Mouse (Mus musculus) ES-Bruce4 (cell line): Measurements from ENCODE around the gene Poc5. TPM values are rescaled to one million over a fixed set of nuclear protein-coding genes. Genes with fewer than 3 reads are reported as not detected.
A peak's percentile ranks its signal among the peaks of the same experiment; 100 is the strongest.

ENCODE experiments used
- H3K27ac ChIP-seq: 2 replicates; pipeline ENCODE4 v1.5.1; 2012; ENCODE audit warnings: low read length, inconsistent platforms; ENCODE audit not compliant: insufficient read depth
- H3K27me3 ChIP-seq: 2 replicates; pipeline ENCODE4 v1.6.1; 2012; ENCODE audit warnings: mild to moderate bottlenecking, low read length, inconsistent platforms; ENCODE audit not compliant: control insufficient read depth, poor library complexity, insufficient read depth, severe bottlenecking
- H3K36me3 ChIP-seq: 2 replicates; pipeline ENCODE4 v1.6.1; 2012; ENCODE audit warnings: inconsistent platforms, mild to moderate bottlenecking, low read length, moderate library complexity; ENCODE audit not compliant: control insufficient read depth, poor library complexity, insufficient read depth, severe bottlenecking
- H3K4me1 ChIP-seq: one replicate; pipeline ENCODE4 v1.8.1; 2011; ENCODE audit warnings: low read length; ENCODE audit not compliant: control insufficient read depth, insufficient read depth
- H3K4me3 ChIP-seq: 2 replicates; pipeline ENCODE4 v1.5.1; 2011; ENCODE audit warnings: low read depth, mild to moderate bottlenecking, low read length
- H3K9ac ChIP-seq: 2 replicates; pipeline ENCODE4 v1.6.1; 2012; ENCODE audit warnings: low read depth, mild to moderate bottlenecking, inconsistent platforms; ENCODE audit not compliant: poor library complexity, severe bottlenecking
- H3K9me3 ChIP-seq: replicated peaks from 2 replicates; pipeline ENCODE4 v1.6.1; 2012; ENCODE audit warnings: mild to moderate bottlenecking, low read length, inconsistent platforms; ENCODE audit not compliant: control insufficient read depth, poor library complexity, insufficient read depth, severe bottlenecking
- CTCF ChIP-seq: IDR thresholded peaks from one replicate; pipeline ENCODE4 v1.8.1; 2011; ENCODE audit warnings: low read depth, low read length
- EP300 ChIP-seq: IDR thresholded peaks from 2 replicates; pipeline ENCODE4 v1.6.1; 2011; ENCODE audit warnings: low read depth, low read length; ENCODE audit not compliant: insufficient read depth
- POLR2A ChIP-seq: IDR thresholded peaks from one replicate; pipeline ENCODE4 v1.8.1; 2011; ENCODE audit warnings: low read length; ENCODE audit not compliant: insufficient read depth
- polyA plus RNA-seq: library from polyadenylated mRNA; stranded (reverse); fragments of >200 nt; gene quantifications from 2 replicates; pipeline ENCODE4 v1.2.4, GENCODE M21; 2011; ENCODE audit warnings: low read depth; ENCODE audit not compliant: missing spikeins, insufficient read depth, insufficient read length

The Poc5 gene
- polyA plus RNA-seq, 1 experiment = 19.5 TPM

GRCm38 (mm10) chr13:96375519-96375918, 12.6 kb upstream of the Poc5 start:
- Histone ChIP-seq H3K36me3 (no peaks in the 10 kb centered on the region), H3K9me3 (no peaks in the 10 kb centered on the region), H3K27ac (no peak overlapping the region), H3K4me3 (no peak overlapping the region), H3K9ac (no peak overlapping the region), H3K4me1 (no peaks in the 10 kb centered on the region), H3K27me3 (no peaks in the 10 kb centered on the region)
- peak; percentile 19 for TF ChIP-seq CTCF
- no peak for TF ChIP-seq EP300
- no peak for TF ChIP-seq POLR2A

GRCm38 (mm10) chr13:96376871-96377270, 11.2 kb upstream of the Poc5 start:
- no peak overlapping the region for H3K27ac ChIP-seq
- H3K4me1 ChIP-seq = no peaks in the 10 kb centered on the region
- TF ChIP-seq POLR2A = no peak
- no peak for TF ChIP-seq EP300
- TF ChIP-seq CTCF = no peak
- H3K36me3 ChIP-seq = no peaks in the 10 kb centered on the region
- no peaks in the 10 kb centered on the region for H3K27me3 ChIP-seq
- no peaks in the 10 kb centered on the region for H3K9me3 ChIP-seq
- no peak overlapping the region for H3K4me3 ChIP-seq
- no peak overlapping the region for H3K9ac ChIP-seq

- H3K4me1 ChIP-seq = no peaks in the 10 kb centered on the region
- H3K27ac ChIP-seq = no peak overlapping the region
- TF ChIP-seq POLR2A (no peak), EP300 (no peak), CTCF (no peak)
- no peaks in the 10 kb centered on the region for H3K9me3 ChIP-seq
- no peaks in the 10 kb centered on the region for H3K27me3 ChIP-seq
- no peak overlapping the region for H3K9ac ChIP-seq
- no peak overlapping the region for H3K4me3 ChIP-seq
- H3K36me3 ChIP-seq = no peaks in the 10 kb centered on the region
These were observed 10.2 kb upstream of the Poc5 start for GRCm38 (mm10) chr13:96377883-96378282.

- no peaks in the 10 kb centered on the region for H3K27me3 ChIP-seq
- H3K9ac ChIP-seq = peak overlapping the region; percentile 80
- H3K27ac ChIP-seq = no peak overlapping the region
- H3K4me1 ChIP-seq = no peaks in the 10 kb centered on the region
- TF ChIP-seq EP300 (no peak), POLR2A (no peak), CTCF (no peak)
- H3K36me3 ChIP-seq = peaks cover 19% of the 10 kb centered on the region
- no peak overlapping the region; the same call in none of the 2 replicates for H3K4me3 ChIP-seq
- H3K9me3 ChIP-seq = peaks cover 9% of the 10 kb centered on the region
These were observed 1.2 kb downstream of the Poc5 start for GRCm38 (mm10) chr13:96389301-96389700.

GRCm38 (mm10) chr13:96401251-96401650, 13.2 kb downstream of the Poc5 start:
- Histone ChIP-seq H3K4me1 (no peaks in the 10 kb centered on the region), H3K36me3 (peaks cover 29% of the 10 kb centered on the region), H3K27me3 (no peaks in the 10 kb centered on the region), H3K9me3 (no peaks in the 10 kb centered on the region), H3K9ac (no peak overlapping the region), H3K4me3 (no peak overlapping the region), H3K27ac (no peak overlapping the region)
- TF ChIP-seq CTCF = no peak
- no peak for TF ChIP-seq POLR2A
- TF ChIP-seq EP300 = no peak

- no peak overlapping the region for H3K27ac ChIP-seq
- H3K4me1 ChIP-seq = no peaks in the 10 kb centered on the region
- TF ChIP-seq POLR2A (no peak), CTCF (no peak), EP300 (no peak)
These were observed 17.4 kb downstream of the Poc5 start for GRCm38 (mm10) chr13:96405518-96405917.

More at GRCm38 (mm10) chr13:96405518-96405917, 17.4 kb downstream of the Poc5 start:
- Histone ChIP-seq H3K9me3 (no peaks in the 10 kb centered on the region), H3K36me3 (peaks cover 11% of the 10 kb centered on the region), H3K4me3 (no peak overlapping the region), H3K9ac (no peak overlapping the region), H3K27me3 (no peaks in the 10 kb centered on the region)
